Mouse (Mus musculus) midbrain, embryonic 10.5 days (tissue): Measurements from ENCODE around the gene Grm1. TPM values are rescaled to one million over a fixed set of nuclear protein-coding genes. Genes with fewer than 3 reads are reported as not detected.

Source experiments
- DNase-seq: peaks from one replicate; pipeline ENCODE4 v3.0.0-alpha.2; 2017; ENCODE audit warnings: low spot score
- H3K27ac ChIP-seq: fragments of 300-500 bp; sonication (generic); replicated peaks from 2 replicates; pipeline ENCODE4 v1.5.1; 2016; ENCODE audit warnings: mild to moderate bottlenecking
- H3K27me3 ChIP-seq: fragments of 300-500 bp; sonication (generic); 2 replicates; pipeline ENCODE4 v1.6.1; 2016; ENCODE audit warnings: low read depth, mild to moderate bottlenecking; ENCODE audit not compliant: poor library complexity, severe bottlenecking
- H3K36me3 ChIP-seq: fragments of 300-500 bp; sonication (generic); 2 replicates; pipeline ENCODE4 v1.6.1; 2016; ENCODE audit warnings: mild to moderate bottlenecking, moderate library complexity
- H3K4me1 ChIP-seq: fragments of 300-500 bp; sonication (generic); 2 replicates; pipeline ENCODE4 v1.6.1; 2016
- H3K4me3 ChIP-seq: fragments of 300-500 bp; sonication (generic); 2 replicates; pipeline ENCODE4 v1.5.1; 2016; ENCODE audit warnings: mild to moderate bottlenecking, moderate library complexity
- H3K9me3 ChIP-seq: fragments of 300-500 bp; sonication (generic); replicated peaks from 2 replicates; pipeline ENCODE4 v1.6.1; 2016; ENCODE audit warnings: mild to moderate bottlenecking
- WGBS: fragments of 180-500 bp; shearing (Covaris S2); methylation state at CpG from one replicate; pipeline ENCODE4 v1.1.7; 2016; 5-methylcytosine and 5-hydroxymethylcytosine counted together
- polyA plus RNA-seq: library from polyadenylated mRNA; unstranded; fragments of >200 nt; fragmentation: Nextera tagmentation; extraction: Ambion mirVana; gene quantifications from 2 replicates; pipeline ENCODE4 v1.2.1, GENCODE M21; 2016

Gene Grm1
- polyA plus RNA-seq, 1 experiment from 2014 or later, result 0.01 TPM

- Histone ChIP-seq H3K9me3 (no peaks in the 10 kb centered on the region), H3K4me3 (no peak overlapping the region), H3K27me3 (no peaks in the 10 kb centered on the region), H3K27ac (no peak overlapping the region), H3K36me3 (no peaks in the 10 kb centered on the region), H3K4me1 (no peaks in the 10 kb centered on the region)
- 92% methylated on average over 5 of the region's 5 CpGs for WGBS
- no peak for DNase-seq
Measured at GRCm38 (mm10) chr10:10733092-10733491, 349.1 kb downstream of the Grm1 start.

DNA sequence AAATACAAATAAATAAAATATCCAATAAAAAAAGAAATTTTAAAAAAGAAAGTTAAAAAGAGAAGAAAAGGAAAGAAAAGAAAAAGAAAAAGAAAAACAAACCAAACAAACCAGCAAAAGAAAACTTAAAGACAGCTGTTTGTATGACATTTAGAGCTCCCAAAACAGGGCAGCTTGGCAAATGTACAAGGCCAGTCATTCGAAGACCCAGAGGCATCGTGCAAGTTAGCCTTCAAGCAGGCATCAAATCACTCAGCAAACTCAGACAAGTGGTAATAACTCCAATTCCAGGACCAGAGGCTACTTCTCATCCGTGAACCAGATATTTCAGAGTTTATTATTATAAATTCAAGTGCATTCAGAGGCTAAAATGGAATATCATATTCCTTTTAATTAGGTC, 355.7 kb downstream of the Grm1 start:
- WGBS, result 95% methylated on average over 3 of the region's 3 CpGs
- no peak overlapping the region for H3K27ac ChIP-seq
- no peak for DNase-seq

GRCm38 (mm10) chr10:10710837-10711236, 371.3 kb downstream of the Grm1 start:
- no peak overlapping the region for H3K4me3 ChIP-seq
- no peaks in the 10 kb centered on the region for H3K9me3 ChIP-seq
- no peaks in the 10 kb centered on the region for H3K27me3 ChIP-seq
- 92% methylated on average over 2 of the region's 2 CpGs for WGBS
- H3K36me3 ChIP-seq, result no peaks in the 10 kb centered on the region
- H3K27ac ChIP-seq, result no peak overlapping the region
- no peak for DNase-seq
- H3K4me1 ChIP-seq, result no peaks in the 10 kb centered on the region

More for the DNA sequence above, 355.7 kb downstream of the Grm1 start:
- Histone ChIP-seq H3K27me3 (no peaks in the 10 kb centered on the region), H3K4me3 (no peak overlapping the region), H3K36me3 (no peaks in the 10 kb centered on the region), H3K4me1 (peaks cover 3% of the 10 kb centered on the region; the same call in 1 of the 2 replicates), H3K9me3 (no peaks in the 10 kb centered on the region)

DNA sequence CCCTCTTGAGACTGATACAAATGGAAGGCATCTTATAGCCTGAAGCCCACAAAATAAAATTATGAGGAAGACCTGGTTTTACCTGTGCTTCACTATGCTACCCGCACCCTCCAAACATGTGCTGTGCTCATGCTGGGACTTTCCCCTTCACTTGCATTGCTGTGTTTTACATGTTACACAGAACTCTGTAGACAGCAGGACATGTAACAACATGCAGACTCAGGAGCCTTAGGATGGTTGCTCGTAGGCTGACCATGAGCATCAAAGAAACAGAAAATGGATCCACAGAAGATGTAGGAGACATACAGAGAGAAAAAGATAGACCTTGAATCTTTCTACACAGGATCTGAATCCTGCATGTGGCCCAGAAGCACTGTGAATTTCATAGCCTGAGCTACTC, 371.8 kb downstream of the Grm1 start:
- no peak for DNase-seq
- Histone ChIP-seq H3K9me3 (no peaks in the 10 kb centered on the region), H3K4me3 (no peak overlapping the region), H3K36me3 (no peaks in the 10 kb centered on the region), H3K27ac (no peak overlapping the region), H3K27me3 (no peaks in the 10 kb centered on the region), H3K4me1 (no peaks in the 10 kb centered on the region)
- WGBS, result 89% methylated on average over 2 of the region's 2 CpGs

- Histone ChIP-seq H3K27ac (no peak overlapping the region), H3K4me3 (no peak overlapping the region), H3K9me3 (no peaks in the 10 kb centered on the region), H3K4me1 (no peaks in the 10 kb centered on the region), H3K27me3 (no peaks in the 10 kb centered on the region), H3K36me3 (no peaks in the 10 kb centered on the region)
- WGBS, result 77% methylated on average over 1 of the region's 1 CpGs
- DNase-seq, result no peak
Measured at GRCm38 (mm10) chr10:10708031-10708430, 374.1 kb downstream of the Grm1 start.

- H3K9me3 ChIP-seq, result no peaks in the 10 kb centered on the region
- no peaks in the 10 kb centered on the region for H3K27me3 ChIP-seq
- no peak overlapping the region for H3K27ac ChIP-seq
- no peak overlapping the region for H3K4me3 ChIP-seq
- no peaks in the 10 kb centered on the region for H3K36me3 ChIP-seq
- DNase-seq, result no peak
- H3K4me1 ChIP-seq, result no peaks in the 10 kb centered on the region
- 88% methylated on average over 1 of the region's 1 CpGs for WGBS
Measured at GRCm38 (mm10) chr10:10701326-10701725, 380.8 kb downstream of the Grm1 start.

GRCm38 (mm10) chr10:10700903-10701302, 381.3 kb downstream of the Grm1 start:
- no peaks in the 10 kb centered on the region for H3K4me1 ChIP-seq
- no peaks in the 10 kb centered on the region for H3K36me3 ChIP-seq
- H3K27ac ChIP-seq, result no peak overlapping the region
- WGBS, result 69% methylated on average over 1 of the region's 1 CpGs
- no peaks in the 10 kb centered on the region for H3K27me3 ChIP-seq
- H3K4me3 ChIP-seq, result no peak overlapping the region
- no peak for DNase-seq
- H3K9me3 ChIP-seq, result no peaks in the 10 kb centered on the region

DNA sequence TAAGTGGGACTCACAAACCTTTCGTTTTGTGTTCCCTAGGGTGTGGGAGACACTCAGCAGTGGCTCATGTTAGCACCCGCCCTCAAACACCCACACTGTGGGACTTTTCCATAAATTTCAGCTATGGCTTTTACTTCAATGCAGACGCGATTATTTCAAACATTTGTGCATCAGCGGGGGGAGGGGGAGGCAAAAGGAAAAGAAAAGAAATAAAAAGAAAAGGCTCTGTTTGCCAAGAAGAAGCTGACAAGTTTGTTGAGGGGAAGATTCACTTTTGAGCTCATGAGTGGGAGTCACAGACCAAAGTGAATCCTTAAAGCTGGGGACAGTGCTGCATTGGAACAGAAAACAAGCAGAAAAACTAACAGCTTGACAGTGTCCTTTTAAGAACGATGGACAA, 384.7 kb downstream of the Grm1 start:
- whole genome bisulfite sequencing, result 83% methylated on average over 6 of the region's 6 CpGs
- no peak overlapping the region for H3K4me3 ChIP-seq
- no peak for DNase-seq
- no peaks in the 10 kb centered on the region for H3K36me3 ChIP-seq
- H3K27me3 ChIP-seq, result no peaks in the 10 kb centered on the region
- H3K4me1 ChIP-seq, result no peaks in the 10 kb centered on the region
- H3K9me3 ChIP-seq, result no peaks in the 10 kb centered on the region
- H3K27ac ChIP-seq, result no peak overlapping the region

- DNase-seq, result no peak
- 14% methylated on average over 11 of the region's 11 CpGs for WGBS
- peak overlapping the region; percentile 68 for H3K4me3 ChIP-seq
Measured at GRCm38 (mm10) chr10:10689668-10690223, 392.4 kb downstream of the Grm1 start.

DNA sequence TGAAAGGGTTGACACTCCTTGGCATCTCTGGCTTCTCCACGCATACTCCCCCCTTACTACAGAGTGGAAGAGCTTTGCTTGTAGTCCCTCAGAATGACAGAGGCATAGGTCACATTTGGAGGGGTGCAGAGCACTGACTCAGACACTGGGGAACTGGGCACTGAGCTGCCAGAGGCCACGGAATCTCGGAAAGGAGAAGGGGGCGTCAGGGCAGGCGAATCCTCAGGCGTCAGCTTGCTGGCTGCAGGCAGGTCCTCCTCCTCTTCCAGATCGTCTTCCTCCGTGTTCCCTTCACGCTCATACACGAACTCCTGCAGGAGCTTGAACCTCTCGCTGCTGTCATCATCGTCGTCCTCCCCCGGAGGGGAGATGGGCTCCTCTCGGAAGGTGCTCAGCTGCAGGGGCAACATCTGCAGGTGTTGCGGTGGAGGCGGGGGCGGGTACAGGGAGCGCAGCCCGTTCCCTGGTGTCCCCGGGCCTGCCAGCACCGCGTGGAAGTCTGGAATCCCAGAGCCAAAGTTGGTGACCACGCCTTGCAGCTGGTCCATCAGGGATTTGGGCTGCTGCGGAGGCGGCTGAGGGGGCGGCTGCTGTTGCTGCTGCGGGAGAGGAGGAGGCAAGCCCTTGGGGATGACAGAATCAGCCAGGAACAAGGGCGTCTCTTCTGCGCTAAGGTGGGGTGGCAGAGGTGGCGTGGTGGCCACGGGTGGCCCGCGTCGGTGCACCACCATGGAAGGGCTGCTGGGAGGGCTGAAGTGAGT, 393.1 kb downstream of the Grm1 start:
- peak; percentile 54 for DNase-seq
- H3K27me3 ChIP-seq, result peaks cover 28% of the 10 kb centered on the region
- peak overlapping the region; percentile 68 for H3K4me3 ChIP-seq
- H3K9me3 ChIP-seq, result no peaks in the 10 kb centered on the region
- no peaks in the 10 kb centered on the region for H3K36me3 ChIP-seq
- peak overlapping the region; percentile 69 for H3K27ac ChIP-seq
- H3K4me1 ChIP-seq, result peaks cover 15% of the 10 kb centered on the region
- 2% methylated on average over 35 of the region's 35 CpGs for WGBS

More at GRCm38 (mm10) chr10:10689668-10690223, 392.4 kb downstream of the Grm1 start:
- Histone ChIP-seq H3K36me3 (no peaks in the 10 kb centered on the region), H3K27ac (peak overlapping the region; percentile 69; the same call in 1 of the 2 replicates), H3K4me1 (peaks cover 15% of the 10 kb centered on the region), H3K27me3 (peaks cover 28% of the 10 kb centered on the region), H3K9me3 (no peaks in the 10 kb centered on the region)

DNA sequence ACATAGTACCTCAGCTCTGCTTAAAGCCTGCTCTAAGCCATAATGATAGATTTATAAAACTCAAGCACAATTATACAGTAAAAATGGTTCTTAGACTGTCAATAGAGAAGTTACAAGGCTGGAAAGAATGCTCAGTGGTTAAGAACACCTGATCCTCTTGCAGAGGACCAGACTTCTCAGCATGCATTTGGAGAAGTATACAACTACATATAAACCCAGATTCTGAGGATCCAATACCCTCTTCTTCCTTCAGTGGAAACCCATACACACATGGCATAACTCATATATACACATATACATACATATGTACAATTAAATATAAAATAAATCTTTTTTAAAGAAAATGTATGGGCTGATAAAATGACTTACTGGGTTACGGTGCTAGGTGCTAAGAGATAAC, 401.1 kb downstream of the Grm1 start, which contains the start of gene Gm10944:
Gene Gm10944 (plus strand): TSS at position 301 of the 400 bp plus-strand sequence.
- 95% methylated on average over 1 of the region's 1 CpGs for WGBS
- H3K36me3 ChIP-seq, result no peaks in the 10 kb centered on the region
- H3K4me3 ChIP-seq, result no peak within 1 kb of the TSS
- no peak for DNase-seq
- no peaks in the 10 kb centered on the region for H3K27me3 ChIP-seq
- no peak within 1 kb of the TSS for H3K27ac ChIP-seq
- H3K4me1 ChIP-seq, result no peaks in the 10 kb centered on the region
- H3K9me3 ChIP-seq, result no peaks in the 10 kb centered on the region

DNA sequence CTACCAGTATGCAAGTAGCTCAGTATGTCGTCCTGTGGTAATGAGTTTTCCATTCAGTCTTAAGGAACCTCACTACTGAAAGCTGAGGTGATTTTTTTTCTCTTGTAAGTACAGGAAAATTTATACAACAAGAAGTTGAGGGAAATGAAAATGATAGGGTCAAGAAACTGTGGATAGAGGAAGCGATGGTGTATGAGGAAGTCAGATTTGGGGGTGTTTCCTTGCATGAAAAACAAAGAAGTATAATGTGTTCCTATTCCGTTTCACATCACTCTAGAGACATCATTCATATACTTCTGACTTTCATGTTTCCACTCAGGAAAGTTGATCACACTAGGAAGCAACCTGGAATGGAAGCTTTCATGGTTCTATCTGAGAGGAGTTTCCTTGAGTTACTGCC, 422.2 kb downstream of the Grm1 start:
- H3K27me3 ChIP-seq, result no peaks in the 10 kb centered on the region
- no peak for DNase-seq
- 76% methylated on average over 3 of the region's 3 CpGs for WGBS
- no peak overlapping the region for H3K4me3 ChIP-seq
- H3K27ac ChIP-seq, result no peak overlapping the region
- no peaks in the 10 kb centered on the region for H3K36me3 ChIP-seq
- no peaks in the 10 kb centered on the region for H3K9me3 ChIP-seq
- H3K4me1 ChIP-seq, result no peaks in the 10 kb centered on the region

- H3K27me3 ChIP-seq, result no peaks in the 10 kb centered on the region
- H3K9me3 ChIP-seq, result no peaks in the 10 kb centered on the region
- 87% methylated on average over 3 of the region's 3 CpGs for WGBS
- no peaks in the 10 kb centered on the region for H3K4me1 ChIP-seq
- no peaks in the 10 kb centered on the region for H3K36me3 ChIP-seq
- no peak overlapping the region for H3K4me3 ChIP-seq
- no peak for DNase-seq
- H3K27ac ChIP-seq, result no peak overlapping the region
Measured at GRCm38 (mm10) chr10:10659161-10659560, 423.0 kb downstream of the Grm1 start.
